Mouse (Mus musculus): Measurements from ENCODE around the gene Cldn34c4. TPM values are rescaled to one million over a fixed set of nuclear protein-coding genes. Genes with fewer than 3 reads are reported as not detected.

The Cldn34c4 gene
- not detected for total RNA-seq (2021)
- long read RNA-seq, experiment 1, result 0 reads
- long read RNA-seq, experiment 2, result 0 reads

- DNase-seq, result no peak
These were observed at the start of gene Cldn34c4 for GRCm38 (mm10) chrX:127736454-127736853. Cldn34c4 (minus strand) TSS chrX:127736554.

GRCm38 (mm10) chrX:127747062-127747461 is 10.7 kb upstream of the Cldn34c4 start:
- DNase-seq, result no peak

Data from gastrocnemius, postnatal 10 days (tissue).